Mouse (Mus musculus): Measurements from ENCODE around the gene Npas1.
A peak's percentile ranks its signal among the peaks of the same experiment; 100 is the strongest.

Gene Npas1

DNA sequence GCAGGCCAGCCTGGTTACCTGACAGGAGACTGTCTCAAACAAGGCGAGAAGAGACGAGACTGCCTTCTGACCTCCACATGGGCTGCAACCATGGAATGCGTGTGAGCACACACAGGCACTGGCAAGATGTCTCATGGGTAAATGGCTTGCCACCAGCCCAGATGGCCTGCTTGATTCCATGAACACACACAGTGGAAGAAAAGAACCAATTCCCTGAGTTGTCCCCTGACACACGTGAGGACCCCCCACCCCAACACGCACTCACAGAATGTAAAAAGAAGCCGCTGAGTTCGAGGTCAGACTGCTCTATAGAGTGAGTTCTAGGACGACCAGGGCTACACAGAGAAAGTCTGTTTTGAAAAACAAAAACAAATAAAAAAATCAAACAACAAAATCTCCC, at the start of gene Npas1:
TSS of gene Npas1 (minus strand) at position 101 of the 400 bp plus-strand sequence.
- no peak for DNase-seq

DNA sequence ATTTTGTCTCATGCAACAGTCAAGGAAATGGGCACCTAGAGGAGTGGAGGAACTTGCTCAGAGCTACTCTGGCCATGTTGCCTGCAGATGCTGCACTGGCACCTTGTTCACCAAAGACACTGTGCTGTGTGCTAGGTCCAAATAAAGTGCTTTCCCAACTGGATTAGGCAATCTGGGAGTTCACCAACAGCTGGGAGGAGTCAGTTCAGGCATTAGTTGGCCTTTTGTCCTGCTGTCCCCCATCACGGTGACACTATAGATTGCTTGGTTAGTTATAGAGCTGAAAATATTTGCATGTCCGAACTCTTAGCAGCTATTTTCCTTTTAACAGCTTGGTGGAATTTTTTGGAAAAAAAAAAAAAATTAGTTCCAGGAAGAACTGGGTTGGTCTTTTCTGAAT, 48.5 kb upstream of the Npas1 start:
- DNase-seq: no peak

DNA sequence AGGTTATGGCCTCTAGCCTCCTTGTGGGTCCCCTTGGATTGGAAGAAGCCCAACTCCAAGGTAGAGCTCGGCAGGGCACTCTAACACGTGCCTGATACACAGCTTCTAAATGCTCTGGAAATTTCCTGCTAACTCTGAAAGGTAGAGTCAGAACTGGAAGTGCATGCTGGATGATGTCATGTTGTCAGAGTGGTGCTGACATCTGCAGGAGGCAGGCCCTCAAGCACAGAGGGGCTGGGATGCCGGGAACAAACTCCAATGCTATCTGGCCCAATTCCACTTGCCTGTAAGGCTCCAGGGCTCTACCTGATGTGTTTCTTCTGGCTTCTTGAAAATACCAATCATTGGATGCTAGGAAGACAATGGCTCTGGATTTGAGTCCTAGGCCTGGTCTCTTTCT, 47.9 kb upstream of the Npas1 start:
- no peak for DNase-seq

DNA sequence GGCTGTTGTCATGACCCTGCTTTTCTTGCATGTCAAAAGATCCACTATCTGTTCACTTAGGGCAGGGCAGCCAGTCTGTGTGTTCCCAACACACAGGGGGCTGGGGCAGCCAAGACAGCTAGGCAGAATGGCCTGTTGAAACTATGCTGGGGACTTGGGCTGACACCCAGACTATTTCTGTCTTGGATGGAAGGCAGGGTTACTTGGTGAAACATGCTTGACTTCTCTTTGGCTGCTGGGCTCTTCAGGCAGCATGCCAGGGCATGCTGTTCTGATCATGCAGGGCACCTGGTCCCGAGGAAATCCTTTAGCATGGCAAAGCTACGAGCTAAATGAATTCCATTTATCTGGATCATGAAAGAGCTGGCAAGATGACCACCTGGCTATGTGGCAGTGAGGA, 46.8 kb upstream of the Npas1 start:
- peak in 1 of 2 experiments; percentile 9 for DNase-seq

DNA sequence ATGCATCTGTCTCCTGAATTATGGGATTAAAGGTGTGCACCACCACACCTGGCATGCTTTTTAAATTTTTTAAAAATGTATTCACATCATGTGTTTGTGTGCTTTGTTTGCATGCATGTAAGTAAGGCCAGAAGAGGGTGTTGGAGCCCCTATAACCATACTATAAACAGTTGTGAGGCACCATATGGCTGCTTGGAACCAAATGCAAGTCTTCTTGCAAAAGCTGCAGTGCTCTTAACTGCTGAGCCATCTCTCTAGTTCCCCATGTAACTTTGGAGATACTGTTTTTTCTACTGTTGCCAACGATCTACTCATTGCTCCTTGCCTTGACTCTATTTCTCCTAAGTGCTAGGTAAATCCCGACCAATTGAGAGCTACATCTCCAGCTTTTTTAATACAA, 41.8 kb upstream of the Npas1 start:
- DNase-seq: no peak

DNA sequence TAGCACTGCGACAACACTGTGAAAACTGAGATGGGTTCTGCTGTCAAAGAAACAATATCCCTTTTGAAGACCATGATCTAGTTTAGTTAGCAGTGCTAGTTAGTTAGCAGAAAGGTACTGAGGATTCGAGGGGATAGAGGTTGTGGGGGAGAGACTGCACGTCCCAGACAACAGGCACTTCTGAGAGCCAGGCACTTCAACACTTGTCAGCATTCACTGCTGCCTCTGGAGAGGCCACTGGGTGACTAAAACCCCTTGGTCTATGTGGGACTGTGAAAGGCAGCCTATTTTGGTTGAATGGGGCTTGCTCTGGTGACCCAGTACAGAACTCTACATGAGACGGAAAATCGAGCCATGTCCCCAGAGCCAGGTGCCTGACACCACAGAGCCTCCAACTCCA, 39.7 kb upstream of the Npas1 start:
- DNase-seq: no peak

DNA sequence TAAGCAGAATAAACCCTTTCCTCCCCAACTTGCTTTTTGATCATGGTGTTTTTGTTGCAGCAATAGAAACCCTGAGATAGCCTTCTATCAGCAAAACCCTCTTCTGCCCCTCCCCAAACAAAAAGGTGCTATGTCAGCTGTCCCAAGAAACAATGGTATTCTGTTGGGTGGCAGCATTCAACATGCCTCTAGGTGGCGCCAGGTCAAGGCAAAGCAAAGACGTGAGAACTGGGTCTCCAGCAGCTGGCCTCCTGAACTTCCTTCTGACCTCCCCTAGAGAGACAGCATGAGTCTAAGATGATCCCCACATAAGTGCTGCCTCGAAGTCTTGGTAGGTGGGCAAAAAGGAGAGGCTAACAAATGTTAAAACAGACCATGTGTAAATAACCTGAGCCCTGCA, 29.8 kb upstream of the Npas1 start:
- peak; percentile 44 to 75 for DNase-seq

DNA sequence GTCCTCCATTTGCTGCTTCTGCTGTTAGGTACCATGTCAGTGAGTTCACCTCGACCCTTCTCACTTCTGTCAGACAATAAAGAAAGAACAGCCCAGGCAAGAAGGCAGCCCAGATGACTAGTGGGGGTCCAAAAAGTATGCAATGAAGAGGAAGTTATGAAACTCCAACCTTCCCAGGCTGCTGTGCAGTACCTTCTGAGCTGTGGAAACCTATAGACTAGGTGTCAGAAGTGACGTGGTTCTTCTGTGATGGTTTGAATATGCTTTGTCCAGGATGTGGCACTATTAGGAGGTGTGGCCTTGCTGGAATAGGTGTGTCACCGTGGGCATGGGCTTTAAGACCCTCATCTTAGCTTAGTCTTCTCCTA, 27.7 kb upstream of the Npas1 start:
- DNase-seq: no peak

DNA sequence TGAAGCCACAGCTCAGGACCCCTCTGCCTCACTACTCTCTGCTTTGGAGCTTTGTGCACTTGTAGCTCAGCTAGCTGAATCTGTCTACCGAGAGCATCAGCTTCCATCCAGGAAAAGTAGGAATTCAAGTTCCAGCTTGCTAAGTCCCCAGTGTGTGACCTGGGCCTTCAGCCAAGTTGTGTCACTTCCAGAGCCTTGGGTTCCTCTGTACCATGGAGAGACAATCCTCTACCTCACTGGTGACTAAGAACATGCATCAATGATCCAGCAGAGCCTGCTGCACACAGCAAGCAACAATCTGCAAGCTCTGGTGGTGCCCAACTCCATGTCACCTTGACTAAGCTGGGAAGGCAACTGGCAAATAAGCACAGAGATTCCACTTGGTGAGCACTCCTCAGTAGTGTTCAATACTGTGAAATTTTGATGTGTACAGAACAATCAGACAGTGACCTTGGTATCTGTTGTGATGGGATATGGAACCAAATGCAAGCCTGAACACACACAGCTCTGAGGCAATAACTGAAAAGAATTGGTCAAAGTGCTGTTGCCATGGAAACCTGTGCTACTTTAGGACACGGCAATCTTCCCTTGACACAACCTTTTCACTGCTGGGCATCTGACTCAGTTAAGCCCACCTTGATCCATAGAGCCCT, 27.2 kb upstream of the Npas1 start:
- peak; percentile 8 to 17 for DNase-seq

DNA sequence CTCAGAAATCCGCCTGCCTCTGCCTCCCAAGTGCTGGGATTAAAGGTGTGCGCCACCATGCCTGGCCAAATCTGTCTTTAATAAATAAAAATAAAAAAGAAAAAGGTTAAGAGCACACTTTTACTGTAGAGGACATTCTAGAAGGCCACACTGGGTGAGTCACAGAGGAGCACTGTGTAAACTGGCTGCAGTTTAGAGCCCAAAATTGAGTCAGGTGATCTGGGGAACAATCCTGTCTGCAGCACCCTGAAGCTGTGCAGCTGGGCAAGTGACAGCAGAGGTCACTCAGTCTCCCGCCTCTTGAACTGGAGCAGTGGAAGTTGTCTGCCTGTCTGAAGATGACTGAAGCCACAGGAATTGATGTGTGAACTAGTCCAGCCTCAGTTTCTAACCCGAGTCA, 24.0 kb upstream of the Npas1 start:
- DNase-seq: no peak

DNA sequence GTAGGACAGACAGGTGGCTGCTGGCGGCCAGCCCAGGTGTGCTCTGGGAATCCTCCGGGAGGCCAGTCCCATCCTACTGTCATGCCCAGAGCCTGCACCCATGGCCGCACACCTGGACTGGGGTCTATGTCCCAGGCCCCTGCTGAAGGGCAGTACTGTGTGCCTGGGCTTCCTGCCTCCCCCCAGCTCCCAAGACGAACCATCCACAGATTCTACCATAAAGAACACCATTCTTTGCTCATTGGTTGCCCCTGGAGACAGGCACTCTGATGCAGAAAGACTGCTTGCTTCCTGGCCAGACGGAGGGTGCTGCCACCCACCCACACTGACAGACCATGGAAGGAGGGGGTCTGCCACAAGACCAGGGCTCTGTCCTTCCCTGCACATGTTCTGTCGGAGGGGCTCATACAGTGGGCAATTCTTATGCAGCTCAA, 22.2 kb upstream of the Npas1 start:
- DNase-seq: no peak

DNA sequence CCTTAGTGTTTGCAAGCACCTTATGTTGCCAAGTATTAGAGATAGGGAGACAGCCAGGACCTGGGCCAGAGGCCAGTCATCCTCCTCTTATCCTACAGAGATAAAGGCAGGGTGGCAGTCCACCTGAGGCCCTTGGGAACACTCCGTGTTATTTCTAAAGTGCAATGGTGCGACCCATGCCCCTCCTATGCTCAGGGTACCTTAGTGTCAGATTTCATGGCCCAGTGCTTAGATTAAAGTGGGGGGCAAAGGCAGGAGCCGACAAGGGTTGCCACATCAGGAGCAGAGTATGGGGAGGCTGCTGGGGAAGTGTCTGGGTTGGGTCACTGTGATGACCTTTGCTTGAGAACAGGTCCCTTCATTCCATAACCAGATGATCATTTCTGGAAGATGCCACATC, 18.7 kb upstream of the Npas1 start:
- no peak for DNase-seq

DNA sequence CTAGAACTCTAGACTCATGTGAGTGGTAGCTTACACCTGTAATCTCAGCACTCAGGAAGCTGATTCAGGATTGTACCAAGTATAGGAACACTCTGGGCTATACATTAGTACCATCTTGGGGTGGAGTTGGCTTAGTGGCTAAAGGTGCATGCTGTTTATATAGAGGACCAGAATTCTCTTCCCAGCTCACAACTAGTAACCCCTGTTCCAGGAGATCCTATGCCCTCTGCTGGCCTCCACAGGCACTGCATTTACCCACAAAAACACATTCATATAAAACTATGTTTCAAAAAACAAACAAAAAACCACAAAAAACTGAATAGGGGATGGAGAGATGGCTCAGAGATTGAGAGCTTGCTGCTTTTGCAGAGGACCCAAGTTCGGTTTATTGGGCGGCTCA, 15.8 kb upstream of the Npas1 start:
- DNase-seq: peak; percentile 11 to 50

DNA sequence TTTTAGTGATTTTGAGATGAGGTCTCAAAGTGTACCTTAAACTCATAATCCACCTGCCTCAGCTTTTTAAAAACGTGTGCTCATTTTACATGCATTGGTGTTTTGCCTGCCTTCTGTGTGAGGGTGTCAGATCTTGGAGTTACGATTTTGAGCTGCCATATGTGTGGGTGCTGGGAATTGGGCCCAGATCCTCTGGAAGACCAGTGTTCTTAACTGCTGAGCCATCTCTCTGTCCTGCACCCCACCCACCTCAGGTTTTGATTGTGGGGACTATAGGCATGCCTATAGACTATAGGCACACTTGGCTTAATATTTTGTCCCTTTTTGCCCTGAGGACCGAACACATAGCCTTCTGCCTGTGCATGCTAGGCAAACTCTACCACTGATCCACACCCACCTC, 14.7 kb upstream of the Npas1 start:
- no peak for DNase-seq

DNA sequence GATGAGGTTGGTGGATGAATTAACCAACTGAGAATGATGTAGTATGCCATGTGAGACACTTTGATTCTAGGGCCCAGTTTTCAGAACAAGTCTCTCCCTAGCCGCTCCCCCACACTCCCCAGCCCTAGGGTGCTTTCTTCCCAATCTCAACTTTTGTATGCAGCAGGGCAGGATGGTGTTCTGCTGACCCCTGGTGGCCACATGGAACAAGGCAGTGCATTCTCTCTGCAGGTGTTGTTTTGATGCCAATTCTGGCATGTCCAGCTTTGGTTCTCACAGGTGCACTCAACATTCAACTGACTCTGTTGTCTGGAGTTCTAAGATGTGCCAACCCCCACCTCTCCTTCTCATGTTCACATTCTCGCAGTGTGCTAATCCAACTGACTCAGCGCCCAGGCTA, 14.2 kb upstream of the Npas1 start:
- peak; percentile 37 to 68 for DNase-seq

DNA sequence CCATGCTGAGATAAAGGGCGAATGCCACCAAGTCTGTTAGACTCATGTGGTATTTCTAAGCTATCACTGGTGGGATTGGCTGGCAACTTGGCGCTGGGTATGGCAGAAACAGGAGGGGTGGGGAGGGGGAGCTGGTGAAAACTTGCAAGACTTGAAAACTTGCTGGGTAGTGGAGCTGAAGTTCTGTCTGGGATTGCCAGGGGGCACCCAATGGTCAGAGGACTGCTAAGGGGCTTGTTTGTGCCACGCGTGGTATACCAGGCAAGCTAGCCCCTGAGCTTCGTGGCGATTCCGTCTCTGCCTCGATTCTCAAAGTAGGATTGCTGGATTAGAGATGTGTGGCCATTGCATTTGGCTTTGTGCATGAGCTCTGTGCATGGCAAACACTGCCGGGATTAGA, 12.4 kb upstream of the Npas1 start:
- DNase-seq: peak in 1 of 2 experiments; percentile 44

DNA sequence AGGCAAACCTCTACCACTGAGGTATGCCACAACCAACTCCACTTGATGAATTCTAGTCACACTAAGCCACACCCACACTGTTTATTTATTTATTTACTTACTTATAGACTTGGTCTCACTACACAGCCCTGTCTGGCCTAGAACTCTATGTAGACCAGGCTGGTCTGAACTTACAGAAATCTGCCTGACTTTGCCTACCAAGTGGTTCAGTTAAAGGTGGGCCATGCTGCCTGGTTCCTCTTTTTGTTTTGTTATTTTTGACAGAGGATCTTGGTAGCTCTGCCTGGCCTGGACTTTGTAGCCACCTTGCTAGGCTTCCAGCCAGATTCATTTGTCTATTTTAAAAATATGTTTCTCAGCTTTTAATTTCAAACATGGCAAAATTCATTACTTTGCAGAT, 11.3 kb upstream of the Npas1 start:
- DNase-seq: no peak

DNA sequence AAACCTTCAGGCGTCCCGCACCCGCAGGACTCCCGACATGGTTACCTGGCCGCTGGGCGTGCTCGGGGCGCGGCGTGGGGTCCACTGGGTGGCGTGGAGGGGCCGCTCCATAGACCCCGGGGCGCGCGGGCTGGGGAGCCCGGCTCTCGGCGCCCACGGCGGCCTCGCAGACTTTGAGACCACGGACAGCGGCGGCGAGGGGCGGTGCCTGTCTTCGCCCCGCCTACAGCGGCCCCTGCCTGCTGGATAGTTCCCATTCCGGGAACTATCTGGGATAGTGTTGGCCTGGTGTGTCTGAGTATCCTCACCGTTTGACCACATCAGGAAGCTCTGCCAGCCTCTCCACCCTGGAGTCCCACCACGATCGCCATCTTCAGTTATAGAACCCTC, 933 bp downstream of the Npas1 start:
- no peak for DNase-seq

DNA sequence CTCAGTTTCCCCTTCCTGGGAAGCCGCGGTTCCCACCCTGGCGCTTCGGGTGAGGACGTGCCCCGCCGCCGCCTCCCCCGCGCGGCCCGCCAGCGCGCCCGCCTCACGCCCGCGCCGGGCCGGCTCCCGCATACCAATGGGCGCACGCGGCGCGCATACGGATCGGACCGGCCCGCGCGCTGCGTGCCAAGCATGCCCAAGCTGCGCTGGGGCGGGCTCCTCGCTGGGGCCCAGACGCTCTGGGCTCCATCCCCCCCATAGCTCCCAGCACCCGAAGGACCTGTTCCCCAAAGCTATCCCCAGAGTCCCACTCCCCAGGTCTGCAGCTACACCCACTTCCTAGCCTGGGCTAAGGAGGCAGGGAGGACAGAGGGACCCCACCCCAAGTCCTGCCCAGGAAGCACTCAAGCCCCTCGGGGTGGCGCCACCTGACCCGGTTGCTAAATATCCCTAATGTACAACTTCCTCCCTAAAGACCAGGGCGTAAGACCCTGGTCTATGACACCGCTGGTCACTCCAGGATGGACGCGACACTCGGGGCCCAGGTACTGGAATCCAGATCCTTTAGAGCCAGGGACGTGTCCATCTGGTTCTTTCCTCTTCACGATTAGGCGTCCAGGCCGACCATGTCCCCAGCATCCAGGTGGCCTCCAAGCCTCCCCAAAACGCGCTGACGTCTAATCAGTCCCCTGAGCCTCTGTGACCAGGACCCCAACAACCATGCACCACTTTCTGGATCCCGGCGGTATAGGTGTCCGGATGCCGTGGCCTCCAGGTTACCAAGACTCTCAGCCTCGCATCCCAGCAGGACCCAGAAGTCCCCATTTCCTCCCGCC, 1.5 kb downstream of the Npas1 start:
- no peak for DNase-seq

DNA sequence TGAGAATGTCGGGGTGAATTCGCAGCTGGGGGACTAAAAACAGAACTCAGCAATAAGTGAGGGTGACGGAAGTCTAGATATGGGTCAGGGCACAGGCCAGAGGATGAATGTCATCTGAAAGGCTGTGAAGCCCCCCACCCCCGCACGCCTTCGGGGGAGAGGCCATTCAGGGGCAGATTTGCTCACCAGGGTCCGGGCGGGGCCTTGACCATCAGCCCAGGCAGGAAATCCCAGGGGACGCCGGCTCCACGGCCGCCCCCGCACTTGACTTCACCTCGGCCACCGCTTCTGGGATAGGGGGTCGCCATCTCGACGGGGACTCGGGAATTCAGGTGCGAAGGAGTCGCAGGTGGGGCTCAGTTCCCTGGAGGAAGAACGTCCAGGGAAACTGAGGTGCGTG, 2.2 kb downstream of the Npas1 start:
- no peak for DNase-seq

DNA sequence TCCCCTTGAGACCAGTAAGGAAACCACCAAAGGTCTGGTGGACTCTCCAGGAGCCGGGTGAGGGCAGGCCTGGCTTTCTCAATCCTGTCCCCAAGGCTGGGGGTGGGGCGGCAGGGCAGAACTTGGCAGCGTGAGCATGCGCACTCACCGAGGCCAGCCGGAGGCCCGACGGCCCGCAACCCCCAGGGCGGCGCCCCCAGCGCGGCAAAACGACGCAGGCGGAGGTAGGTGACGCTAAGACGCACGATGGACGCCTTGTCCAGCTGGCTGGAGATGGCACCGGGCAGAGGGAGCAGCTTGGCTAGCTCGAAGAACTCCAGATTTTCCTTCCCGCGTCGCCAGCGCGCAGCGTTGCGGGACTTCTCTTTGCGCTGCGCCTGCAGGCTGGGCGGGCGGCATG, 3.1 kb downstream of the Npas1 start:
- DNase-seq: no peak

DNA sequence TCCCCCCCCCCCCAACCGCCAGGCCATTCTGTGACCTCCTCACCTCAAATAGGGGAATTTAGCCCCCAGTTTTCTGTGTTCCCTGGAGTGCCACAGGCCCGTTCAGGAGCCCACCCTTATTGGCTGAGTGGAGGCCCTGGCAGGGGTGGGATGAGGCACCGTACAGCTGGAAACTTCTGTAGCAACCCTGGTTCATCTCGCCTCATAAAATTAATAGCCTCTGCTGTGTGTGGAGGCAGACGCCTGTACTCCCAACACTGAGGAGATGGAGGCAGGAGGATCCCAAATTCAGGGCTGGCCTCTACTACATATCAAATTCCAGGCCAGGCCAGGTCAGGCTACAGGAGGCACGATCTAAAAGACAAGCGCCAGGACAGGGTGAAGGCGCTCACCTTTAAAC, 3.7 kb downstream of the Npas1 start:
- DNase-seq: no peak

DNA sequence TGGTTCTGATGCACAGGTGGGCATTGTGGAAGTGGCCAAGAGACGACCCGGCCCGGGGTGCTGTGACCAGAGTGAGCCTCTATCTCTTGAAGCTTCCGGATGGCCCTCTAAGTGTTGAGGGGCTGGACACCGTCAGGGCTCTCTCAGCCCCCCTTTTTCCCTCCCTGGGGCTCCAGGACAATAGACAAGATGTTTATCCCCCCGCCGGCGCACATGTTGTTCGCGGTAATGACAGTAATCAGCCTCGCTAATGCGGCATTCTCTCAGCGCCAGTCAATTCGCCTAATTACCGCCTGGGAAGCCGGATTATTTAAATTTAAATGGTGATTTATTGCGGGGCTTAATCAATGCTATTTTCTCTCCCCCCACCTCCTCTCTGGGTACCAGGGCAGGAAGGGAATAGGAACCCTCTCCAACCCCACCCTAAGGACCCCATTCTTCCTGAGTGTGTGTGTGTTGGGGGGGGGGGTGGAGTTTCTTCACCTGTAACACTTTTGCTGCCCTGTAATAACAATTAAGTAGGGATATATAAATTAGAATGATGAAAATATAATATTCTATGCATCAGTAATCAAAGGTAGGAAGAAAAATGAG, 5.3 kb downstream of the Npas1 start:
- DNase-seq: no peak

DNA sequence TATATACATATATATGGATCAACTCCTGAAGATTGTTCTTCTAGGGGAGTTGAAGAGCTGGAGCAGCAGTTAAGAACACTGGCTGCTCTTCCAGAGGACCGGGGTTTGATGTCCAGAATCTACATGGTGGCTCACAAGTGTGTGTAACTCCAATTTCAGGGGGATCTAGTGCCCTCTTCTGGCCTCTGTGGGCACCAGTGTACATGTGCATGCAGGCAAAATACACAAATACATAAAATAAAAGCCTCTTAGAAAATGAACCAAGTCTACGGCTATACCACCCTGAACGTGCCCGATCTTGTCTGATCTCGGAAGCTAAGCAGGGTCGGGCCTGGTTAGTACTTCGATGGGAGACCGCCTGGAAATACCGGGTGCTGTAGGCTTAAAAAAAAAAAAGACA, 6.0 kb downstream of the Npas1 start:
- no peak for DNase-seq
